Comparison of ENCODE assay signal across 11 mouse cellular contexts in genomic region chr10:13127335-13127734, GRCm38 (mm10). TPM values are rescaled to one million over a fixed set of nuclear protein-coding genes. Genes with fewer than 3 reads are reported as not detected.
DNase-seq lines count a peak whose midpoint lies in the region; ATAC-seq and TF ChIP-seq lines count a peak whose summit lies in the region.
"Had no signal": no experiment of that assay in that cellular context is flagged by ENCODE, and none has a peak within 500 bp of the region (broad histone marks: within the 10 kb centered on the region; RNA-seq: fewer than 3 reads in every experiment).

No protein-coding gene starts in this region.

- no peak for TF ChIP-seq EP300 in heart, postnatal 0 days (IDR thresholded peaks at IDR 0.05; ENCODE audit: low read depth)
- no peak for TF ChIP-seq EP300 in lung, postnatal 0 days (IDR thresholded peaks at IDR 0.05)

- no peak overlapping the region for H3K4me2 ChIP-seq in heart, postnatal 0 days (ENCODE audit: low read depth, low read length)
- no peak overlapping the region for H3K4me2 ChIP-seq in heart, embryonic 11.5 days
- no peak overlapping the region for H3K4me2 ChIP-seq in lung, postnatal 0 days (replicated peaks; ENCODE audit: low read depth, low read length)
- H3K4me2 ChIP-seq: embryonic facial prominence, embryonic 13.5 days; liver, embryonic 13.5 days had no signal

- H3K4me1 ChIP-seq in heart, postnatal 0 days (ENCODE audit: control insufficient read depth, insufficient read depth), result no peaks in the 10 kb centered on the region
- H3K4me1 ChIP-seq in heart, embryonic 11.5 days (ENCODE audit: control insufficient read depth, insufficient read depth, low read length), result no peaks in the 10 kb centered on the region
- no peaks in the 10 kb centered on the region for H3K4me1 ChIP-seq in lung, postnatal 0 days (ENCODE audit: insufficient read depth, low read depth, low read length)
- H3K4me1 ChIP-seq: embryonic facial prominence, embryonic 13.5 days; liver, embryonic 13.5 days had no signal

- H3K9me3 ChIP-seq in heart, postnatal 0 days (replicated peaks; ENCODE audit: control insufficient read depth, low read length), result no peaks in the 10 kb centered on the region
- no peaks in the 10 kb centered on the region for H3K9me3 ChIP-seq in heart, embryonic 11.5 days (replicated peaks; ENCODE audit: control insufficient read depth, low read length)
- no peaks in the 10 kb centered on the region for H3K9me3 ChIP-seq in lung, postnatal 0 days (ENCODE audit: low read length)
- H3K9me3 ChIP-seq: embryonic facial prominence, embryonic 13.5 days; liver, embryonic 13.5 days had no signal

- no peak overlapping the region for H3K27ac ChIP-seq in heart, postnatal 0 days (ENCODE audit: low read depth)
- no peak overlapping the region for H3K27ac ChIP-seq in heart, embryonic 11.5 days (ENCODE audit: low read depth, low read length)
- H3K27ac ChIP-seq in lung, postnatal 0 days (ENCODE audit: low read length), result no peak overlapping the region
- H3K27ac ChIP-seq: embryonic facial prominence, embryonic 13.5 days; liver, embryonic 13.5 days had no signal

- H3K4me3 ChIP-seq in heart, postnatal 0 days (ENCODE audit: low read depth, low read length), result no peak overlapping the region
- H3K4me3 ChIP-seq in heart, embryonic 11.5 days (ENCODE audit: low read depth, low read length), result no peak overlapping the region
- no peak overlapping the region for H3K4me3 ChIP-seq in lung, postnatal 0 days (ENCODE audit: low read depth, low read length)
- H3K4me3 ChIP-seq: embryonic facial prominence, embryonic 13.5 days; liver, embryonic 13.5 days had no signal

- H3K36me3 ChIP-seq in heart, postnatal 0 days (replicated peaks; ENCODE audit: control insufficient read depth, insufficient read depth, low read length), result peaks cover 45% of the 10 kb centered on the region
- 0 out of 2 replicates have a peak, but pooled peaks cover 4% of the 10 kb centered on the region for H3K36me3 ChIP-seq in heart, embryonic 11.5 days (ENCODE audit: control insufficient read depth, insufficient read depth, low read length)
- H3K36me3 ChIP-seq in lung, postnatal 0 days (ENCODE audit: insufficient read depth, low read length), result no peaks in the 10 kb centered on the region
- no peaks in the 10 kb centered on the region for H3K36me3 ChIP-seq in splenic B cell, adult 2 months (ENCODE audit: control insufficient read depth, insufficient read depth, low read length, poor library complexity, severe bottlenecking)
- H3K36me3 ChIP-seq: liver, embryonic 13.5 days had no signal

- H3K9ac ChIP-seq in heart, postnatal 0 days (replicated peaks; ENCODE audit: low read depth, low read length), result no peak overlapping the region
- H3K9ac ChIP-seq in heart, embryonic 11.5 days (ENCODE audit: low read depth, low read length), result no peak overlapping the region
- H3K9ac ChIP-seq in lung, postnatal 0 days (replicated peaks; ENCODE audit: low read depth), result no peak overlapping the region
- H3K9ac ChIP-seq: embryonic facial prominence, embryonic 13.5 days; liver, embryonic 13.5 days had no signal

- 71% methylated on average over 13 of the region's 13 CpGs for WGBS in heart, postnatal 0 days
- 71% methylated on average over 13 of the region's 13 CpGs for WGBS in heart, embryonic 11.5 days (ENCODE audit: insufficient replicate concordance)
- WGBS in lung, postnatal 0 days, result 75% methylated on average over 13 of the region's 13 CpGs

- no peak for DNase-seq in heart, postnatal 0 days (ENCODE audit: low spot score)
- no peak for DNase-seq in lung, postnatal 0 days (ENCODE audit: low spot score)
- no peak for DNase-seq in lung, postnatal 25 days (ENCODE audit: low spot score)
- DNase-seq in brain, adult 2 months (ENCODE audit: low read depth, low spot score), result peak; percentile 43
- peak; percentile 22 for DNase-seq in splenic B cell, adult 2 months (ENCODE audit: low read depth, low spot score)
- DNase-seq in ovary, adult 18-20 months (ENCODE audit: low spot score), result no peak
- DNase-seq: liver, embryonic 13.5 days had no signal

- peak; percentile 34; the same call in 1 of the 2 replicates for TF ChIP-seq CTCF in heart, postnatal 0 days (IDR thresholded peaks at IDR 0.05; ENCODE audit: low read depth)
- TF ChIP-seq CTCF in lung, postnatal 0 days (IDR thresholded peaks at IDR 0.05), result peak; percentile 62

- no peak for ATAC-seq in heart, postnatal 0 days (ENCODE audit: insufficient read depth, low read depth)
- ATAC-seq in heart, embryonic 11.5 days (replicated peaks; ENCODE audit: insufficient number of reproducible peaks, low FRiP score, low TSS enrichment), result no peak
- ATAC-seq in lung, postnatal 0 days, result no peak

- H3K27me3 ChIP-seq in heart, postnatal 0 days (ENCODE audit: control insufficient read depth, insufficient read depth, low read length), result no peaks in the 10 kb centered on the region
- no peaks in the 10 kb centered on the region for H3K27me3 ChIP-seq in heart, embryonic 11.5 days (ENCODE audit: control insufficient read depth, insufficient read depth, low read length)
- H3K27me3 ChIP-seq in lung, postnatal 0 days (replicated peaks; ENCODE audit: insufficient read depth, low read length), result no peaks in the 10 kb centered on the region
- H3K27me3 ChIP-seq in splenic B cell, adult 2 months (ENCODE audit: control insufficient read depth, insufficient read depth, low read length, poor library complexity, severe bottlenecking), result no peaks in the 10 kb centered on the region
- H3K27me3 ChIP-seq: embryonic facial prominence, embryonic 13.5 days; liver, embryonic 13.5 days had no signal

RNA-seq across cellular contexts. Expression of gene Zc2hc1b, which starts 50.5 kb away (rescaled TPM):
- not detected in 2 replicates for total RNA-seq in heart, postnatal 0 days (2014; rRNA removed; ENCODE audit: low replicate concordance)
- not detected in 2 replicates for polyA plus RNA-seq in heart, postnatal 0 days (2015; fragmentation: Nextera tagmentation; extraction: Ambion mirVana)
- polyA plus RNA-seq in heart, embryonic 11.5 days (2014; fragmentation: Nextera tagmentation; extraction: Ambion mirVana), result not detected in 2 replicates
- not detected in 2 replicates for polyA plus RNA-seq in lung, postnatal 0 days (2015; fragmentation: Nextera tagmentation; extraction: Ambion mirVana)
- total RNA-seq: heart, postnatal 10 days had no signal
- polyA plus RNA-seq: embryonic facial prominence, embryonic 13.5 days; liver, embryonic 13.5 days; neural tube, embryonic 14.5 days had no signal

Comparison
In these comparisons a context has a peak if more than half of its experiments do, and no peak if none do; other contexts are left out.
1. DNase-seq: peak in brain, adult 2 months (single experiment) and splenic B cell, adult 2 months (single experiment); none in heart, postnatal 0 days (single experiment), lung, postnatal 0 days (single experiment), lung, postnatal 25 days (single experiment) and ovary, adult 18-20 months (single experiment).